Mouse (Mus musculus) bone marrow, adult 2 months (tissue): ENCODE measurements around the gene Prim2.

Experiments
- CTCF ChIP-seq: fragments of 200-500 bp; IDR thresholded peaks from 2 replicates; pipeline ENCODE4 v1.5.1; 2011; ENCODE audit warnings: low read length, control low read depth; ENCODE audit not compliant: control insufficient read depth, insufficient read depth
- POLR2A ChIP-seq: fragments of 200-500 bp; IDR thresholded peaks from 2 replicates; pipeline ENCODE4 v1.6.1; 2011; ENCODE audit warnings: low read depth, mild to moderate bottlenecking, control low read depth, low read length, borderline replicate concordance; ENCODE audit not compliant: control insufficient read depth

DNA sequence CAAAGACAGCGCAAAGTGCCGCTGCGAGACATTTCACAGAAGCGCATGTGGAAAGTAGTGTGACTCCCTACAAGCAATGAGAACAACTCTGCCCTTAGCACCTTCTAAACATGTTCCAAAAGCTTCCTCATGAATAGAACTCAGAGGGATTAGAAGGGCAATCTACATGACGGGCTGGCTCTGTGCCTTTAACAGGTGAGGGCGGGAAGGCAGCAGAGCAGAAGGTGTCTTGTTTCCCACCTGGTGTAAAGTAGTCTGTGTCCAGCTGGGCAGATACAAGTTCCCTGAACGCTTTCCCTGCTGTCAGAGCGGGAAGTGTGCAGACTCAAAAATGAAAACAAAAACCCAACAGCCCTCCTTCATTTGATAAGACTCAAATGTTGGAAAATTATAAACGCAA lies 169.5 kb downstream of the Prim2 start:
- no peak for TF ChIP-seq CTCF
- no peak for TF ChIP-seq POLR2A
